Mouse (Mus musculus): ENCODE measurements around the gene Luc7l2.

DNA sequence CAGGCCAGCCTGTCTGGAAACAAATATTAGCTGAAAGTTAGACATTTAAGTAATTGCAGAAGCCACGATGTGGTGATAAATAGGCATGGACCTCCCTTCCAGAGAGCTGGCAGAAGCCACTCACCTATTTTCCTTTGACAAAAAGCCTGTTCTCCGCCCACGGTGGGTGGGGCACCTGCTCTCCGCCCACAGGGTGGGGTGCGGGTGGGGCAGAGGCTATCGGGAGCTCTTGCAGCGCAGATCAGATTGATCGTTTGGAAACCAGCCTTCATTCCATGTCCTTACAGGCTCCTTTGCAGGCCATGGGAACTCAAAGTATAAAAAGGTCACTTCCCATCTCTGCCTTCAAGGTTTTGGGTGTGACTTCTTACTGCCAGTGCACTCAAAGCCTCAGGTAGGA lies 27.3 kb upstream of the Luc7l2 start:
- no peak for TF ChIP-seq CTCF (IDR thresholded peaks at IDR 0.05; ENCODE audit: borderline replicate concordance, insufficient read depth, low read length)
- TF ChIP-seq POLR2A (IDR thresholded peaks at IDR 0.05; ENCODE audit: low read depth, low read length) = no peak

All from embryonic fibroblast, embryonic 13.5 days (primary cell).